Mouse (Mus musculus) hematopoietic stem cell, adult 5-6 weeks (primary cell): Measurements from ENCODE around the gene Stxbp1. TPM values are rescaled to one million over a fixed set of nuclear protein-coding genes. Genes with fewer than 3 reads are reported as not detected.

Experiments used
- ATAC-seq, 2 experiments: fragments of 125-278 bp in 1 of 2; replicated peaks in 1 of 2; 2 replicates each; pipeline ENCODE4 v1.8.0; 2016 to 2017; ENCODE audit warnings: inconsistent platforms in 2 of 2, mild to moderate bottlenecking in 2 of 2, moderate number of reproducible peaks in 2 of 2, low read depth in 1 of 2, moderate TSS enrichment in 1 of 2; ENCODE audit not compliant: low FRiP score in 2 of 2, poor library complexity in 2 of 2, severe bottlenecking in 2 of 2, insufficient read depth in 1 of 2, low TSS enrichment in 1 of 2
- total RNA-seq: library from RNA; stranded (forward); fragments of 172-1452, 232-1000 nt; gene quantifications from 2 replicates; pipeline ENCODE4 v1.2.3, GENCODE M21; 2017

The Stxbp1 gene
- total RNA-seq, 1 experiment from 2014 or later, result 6.2 TPM

- ATAC-seq, result no peak
Measured at GRCm38 (mm10) chr2:32778081-32778480, 69.0 kb downstream of the Stxbp1 start.

GRCm38 (mm10) chr2:32776192-32776591, 70.9 kb downstream of the Stxbp1 start:
- ATAC-seq, result no peak

- ATAC-seq, result peak; percentile 94 to 96
Measured at GRCm38 (mm10) chr2:32775359-32776074, 71.5 kb downstream of the Stxbp1 start, which contains the start of the genes Ttc16 and Ptrh1. Ttc16 (minus strand) TSS chr2:32775633. Ptrh1 (plus strand) TSS chr2:32775786.

GRCm38 (mm10) chr2:32772626-32773279, 74.3 kb downstream of the Stxbp1 start:
- ATAC-seq, result no peak

- no peak for ATAC-seq
Measured at GRCm38 (mm10) chr2:32771886-32772285, 75.2 kb downstream of the Stxbp1 start.

GRCm38 (mm10) chr2:32769327-32770085, 77.5 kb downstream of the Stxbp1 start:
- no peak for ATAC-seq

GRCm38 (mm10) chr2:32768661-32769285, 78.3 kb downstream of the Stxbp1 start:
- 0 out of 4 replicates have a peak, but pooled peaks of 1 of the 2 experiments have one; percentile 12 for ATAC-seq

GRCm38 (mm10) chr2:32767241-32767640, 79.8 kb downstream of the Stxbp1 start:
- ATAC-seq, result no peak

- no peak for ATAC-seq
Measured at GRCm38 (mm10) chr2:32763353-32763752, 83.7 kb downstream of the Stxbp1 start.

- no peak for ATAC-seq
Measured at GRCm38 (mm10) chr2:32761859-32762258, 85.2 kb downstream of the Stxbp1 start.

GRCm38 (mm10) chr2:32761361-32761760, 85.7 kb downstream of the Stxbp1 start:
- ATAC-seq, result no peak

GRCm38 (mm10) chr2:32759001-32759400, 88.0 kb downstream of the Stxbp1 start:
- ATAC-seq, result no peak

- ATAC-seq, result no peak
Measured at GRCm38 (mm10) chr2:32758503-32758902, 88.5 kb downstream of the Stxbp1 start.

- peak; percentile 99 to 100 for ATAC-seq
Measured at GRCm38 (mm10) chr2:32757056-32757845, 89.8 kb downstream of the Stxbp1 start, which contains the start of gene Tor2a. Tor2a (plus strand) TSS chr2:32757234.

GRCm38 (mm10) chr2:32756674-32757055, 90.4 kb downstream of the Stxbp1 start:
- ATAC-seq, result no peak; a peak in 1 of 4 replicates

- ATAC-seq, result no peak
Measured at GRCm38 (mm10) chr2:32752181-32752580, 94.9 kb downstream of the Stxbp1 start.

- ATAC-seq, result no peak
Measured at GRCm38 (mm10) chr2:32751665-32752033, 95.4 kb downstream of the Stxbp1 start.
